Mouse (Mus musculus): ENCODE results near the gene Ttc39a. TPM values are rescaled to one million over a fixed set of nuclear protein-coding genes. Genes with fewer than 3 reads are reported as not detected.

The Ttc39a gene
- polyA plus RNA-seq (2014; fragmentation: Illumina TruSeq; extraction: RNeasy Lipid Tissue Mini Kit (QIAGEN cat#74804); ENCODE audit: low read depth, low replicate concordance) = 0.97 TPM

GRCm38 (mm10) chr4:109406486-109407175 is at the start of gene Ttc39a:
Gene Ttc39a, plus strand, starts transcription at chr4:109406623.

GRCm38 (mm10) chr4:109484621-109485020 is 78.2 kb downstream of the Ttc39a start, which contains the start of gene Rnf11:
Gene Rnf11, minus strand, starts transcription at chr4:109484728.

Other genes starting within 250 kb of the Ttc39a start
- 387 TPM for gene Osbpl9, start 204.4 kb upstream of the Ttc39a start, polyA plus RNA-seq (2014; fragmentation: Illumina TruSeq; extraction: RNeasy Lipid Tissue Mini Kit (QIAGEN cat#74804); ENCODE audit: low read depth, low replicate concordance)
- not detected for gene Calr4, start 172.1 kb upstream of the Ttc39a start, polyA plus RNA-seq (2014; fragmentation: Illumina TruSeq; extraction: RNeasy Lipid Tissue Mini Kit (QIAGEN cat#74804); ENCODE audit: low read depth, low replicate concordance)
- 110 TPM for gene Eps15, start 126.4 kb upstream of the Ttc39a start, polyA plus RNA-seq (2014; fragmentation: Illumina TruSeq; extraction: RNeasy Lipid Tissue Mini Kit (QIAGEN cat#74804); ENCODE audit: low read depth, low replicate concordance)
- 533 TPM for gene Rnf11, start 78.1 kb downstream of the Ttc39a start, polyA plus RNA-seq (2014; fragmentation: Illumina TruSeq; extraction: RNeasy Lipid Tissue Mini Kit (QIAGEN cat#74804); ENCODE audit: low read depth, low replicate concordance)
- not detected for gene 4930522H14Rik, start 124.7 kb downstream of the Ttc39a start, polyA plus RNA-seq (2014; fragmentation: Illumina TruSeq; extraction: RNeasy Lipid Tissue Mini Kit (QIAGEN cat#74804); ENCODE audit: low read depth, low replicate concordance)

Measured in kidney, adult 10 weeks (tissue).